Mouse (Mus musculus) forebrain, embryonic 11.5 days (tissue): Measurements from ENCODE around the gene Ptma. TPM values are rescaled to one million over a fixed set of nuclear protein-coding genes. Genes with fewer than 3 reads are reported as not detected.
"Not testable (repeated sequence)": the region's sequence is repeated elsewhere in the genome, so short reads cannot be mapped to it uniquely, and the experiment has no call there.

Experiments used
- ATAC-seq: fragments of 200-750 bp; cut with Nextera tagmentation; replicated peaks from 2 replicates; pipeline ENCODE4 v1.8.0; 2017; ENCODE audit warnings: moderate TSS enrichment; ENCODE audit not compliant: low FRiP score
- DNase-seq: peaks from one replicate; pipeline ENCODE4 v3.0.0-alpha.2; 2017; ENCODE audit warnings: low spot score
- H3K27ac ChIP-seq: fragments of 300-500 bp; sonication (generic); 2 replicates; pipeline ENCODE4 v1.5.1; 2014; ENCODE audit warnings: low read depth, low read length
- H3K27me3 ChIP-seq: fragments of 300-500 bp; sonication (generic); 2 replicates; pipeline ENCODE4 v1.6.1; 2014; ENCODE audit warnings: mild to moderate bottlenecking, low read length, mixed read lengths; ENCODE audit not compliant: control insufficient read depth, insufficient read depth
- H3K36me3 ChIP-seq: fragments of 300-500 bp; sonication (generic); 2 replicates; pipeline ENCODE4 v1.6.1; 2014; ENCODE audit warnings: mild to moderate bottlenecking, low read length, moderate library complexity, mixed read lengths; ENCODE audit not compliant: control insufficient read depth, insufficient read depth
- H3K4me1 ChIP-seq: fragments of 300-500 bp; sonication (generic); replicated peaks from 2 replicates; pipeline ENCODE4 v1.6.1; 2014; ENCODE audit warnings: low read length, mixed read lengths; ENCODE audit not compliant: control insufficient read depth, insufficient read depth
- H3K4me2 ChIP-seq: fragments of 300-500 bp; sonication (generic); 2 replicates; pipeline ENCODE4 v1.6.1; 2014; ENCODE audit warnings: low read depth, mild to moderate bottlenecking, low read length, moderate library complexity, mixed read lengths; ENCODE audit not compliant: severe bottlenecking
- H3K4me3 ChIP-seq: fragments of 300-500 bp; sonication (generic); 2 replicates; pipeline ENCODE4 v1.5.1; 2014; ENCODE audit warnings: low read depth, low read length
- H3K9ac ChIP-seq: fragments of 300-500 bp; sonication (generic); 2 replicates; pipeline ENCODE4 v1.6.1; 2014; ENCODE audit warnings: low read length
- H3K9me3 ChIP-seq: fragments of 300-500 bp; sonication (generic); 2 replicates; pipeline ENCODE4 v1.6.1; 2016; ENCODE audit warnings: low read length, mixed read lengths; ENCODE audit not compliant: control insufficient read depth
- WGBS: fragments of 180-500 bp; shearing (Covaris S2); extraction: QIAGEN DNeasy Blood & Tissue Kit; methylation state at CpG from one replicate; pipeline ENCODE4 v1.1.7; 2014; 5-methylcytosine and 5-hydroxymethylcytosine counted together
- polyA plus RNA-seq: library from polyadenylated mRNA; unstranded; fragments of >200 nt; fragmentation: Nextera tagmentation; extraction: Ambion mirVana; gene quantifications from 2 replicates; pipeline ENCODE4 v1.2.1, GENCODE M21; 2014

Ptma gene
- polyA plus RNA-seq, 1 experiment from 2014 or later = 3,412 TPM

- Histone ChIP-seq H3K27ac (no peak overlapping the region), H3K4me3 (no peak overlapping the region), H3K36me3 (no peaks in the 10 kb centered on the region), H3K27me3 (no peaks in the 10 kb centered on the region), H3K4me2 (no peak overlapping the region), H3K9me3 (no peaks in the 10 kb centered on the region), H3K9ac (no peak overlapping the region), H3K4me1 (0 out of 2 replicates have a peak, but pooled peaks cover 2% of the 10 kb centered on the region)
- ATAC-seq (no peak), DNase-seq (no peak)
- WGBS = 97% methylated on average over 1 of the region's 1 CpGs
Observed at GRCm38 (mm10) chr1:86485346-86485745, 41.2 kb upstream of the Ptma start.

- H3K27me3 ChIP-seq, H3K9me3 ChIP-seq, ATAC-seq, H3K27ac ChIP-seq, DNase-seq, H3K4me2 ChIP-seq, H3K9ac ChIP-seq, H3K4me3 ChIP-seq, H3K4me1 ChIP-seq, H3K36me3 ChIP-seq: not testable (repeated sequence)
- WGBS = 99% methylated on average over 6 of the region's 6 CpGs
Observed at GRCm38 (mm10) chr1:86485858-86486257, 40.7 kb upstream of the Ptma start.

GRCm38 (mm10) chr1:86486703-86487294, 39.7 kb upstream of the Ptma start:
- Histone ChIP-seq H3K27me3 (no peaks in the 10 kb centered on the region), H3K9me3 (no peaks in the 10 kb centered on the region), H3K4me2 (peak overlapping the region; percentile 86), H3K36me3 (no peaks in the 10 kb centered on the region), H3K4me3 (peak overlapping the region; percentile 54), H3K4me1 (0 out of 2 replicates have a peak, but pooled peaks cover 2% of the 10 kb centered on the region), H3K9ac (peak overlapping the region; percentile 97), H3K27ac (peak overlapping the region; percentile 94)
- ATAC-seq (no peak), DNase-seq (no peak)
- WGBS = 11% methylated on average over 13 of the region's 13 CpGs

- WGBS = under 1% methylated on average over 67 of the region's 74 CpGs
Observed at GRCm38 (mm10) chr1:86487295-86487907, 39.1 kb upstream of the Ptma start.

GRCm38 (mm10) chr1:86487908-86488314, 38.6 kb upstream of the Ptma start:
- Histone ChIP-seq H3K4me1 (0 out of 2 replicates have a peak, but pooled peaks cover 2% of the 10 kb centered on the region), H3K27ac (peak overlapping the region; percentile 94), H3K27me3 (no peaks in the 10 kb centered on the region), H3K36me3 (no peaks in the 10 kb centered on the region), H3K9me3 (no peaks in the 10 kb centered on the region), H3K4me3 (peak overlapping the region; percentile 54), H3K4me2 (peak overlapping the region; percentile 86), H3K9ac (peak overlapping the region; percentile 97)
- no peak for DNase-seq
- 10% methylated on average over 20 of the region's 20 CpGs for WGBS
- ATAC-seq = no peak

More at GRCm38 (mm10) chr1:86487295-86487907, 39.1 kb upstream of the Ptma start:
- Histone ChIP-seq H3K27ac (peak overlapping the region; percentile 94), H3K27me3 (no peaks in the 10 kb centered on the region), H3K9me3 (no peaks in the 10 kb centered on the region), H3K4me2 (peak overlapping the region; percentile 86), H3K9ac (peak overlapping the region; percentile 97), H3K4me1 (0 out of 2 replicates have a peak, but pooled peaks cover 2% of the 10 kb centered on the region), H3K4me3 (peak overlapping the region; percentile 54), H3K36me3 (no peaks in the 10 kb centered on the region)
- DNase-seq = peak; percentile 100
- ATAC-seq = peak; percentile 95

GRCm38 (mm10) chr1:86488326-86488725, 38.2 kb upstream of the Ptma start:
- peak overlapping the region; percentile 97 for H3K9ac ChIP-seq
- H3K36me3 ChIP-seq = no peaks in the 10 kb centered on the region
- peak overlapping the region; percentile 94; the same call in 1 of the 2 replicates for H3K27ac ChIP-seq
- peak overlapping the region; percentile 86 for H3K4me2 ChIP-seq
- WGBS = 64% methylated on average over 7 of the region's 7 CpGs
- DNase-seq (no peak), ATAC-seq (no peak)
- peak overlapping the region; percentile 54 for H3K4me3 ChIP-seq
- 0 out of 2 replicates have a peak, but pooled peaks cover 2% of the 10 kb centered on the region for H3K4me1 ChIP-seq
- H3K27me3 ChIP-seq = no peaks in the 10 kb centered on the region
- no peaks in the 10 kb centered on the region for H3K9me3 ChIP-seq

GRCm38 (mm10) chr1:86488774-86489173, 37.8 kb upstream of the Ptma start:
- Histone ChIP-seq H3K36me3 (no peaks in the 10 kb centered on the region), H3K27me3 (no peaks in the 10 kb centered on the region), H3K27ac (no peak overlapping the region), H3K4me1 (0 out of 2 replicates have a peak, but pooled peaks cover 2% of the 10 kb centered on the region), H3K4me3 (peak overlapping the region; percentile 54; the same call in 1 of the 2 replicates), H3K4me2 (peak overlapping the region; percentile 86; the same call in 1 of the 2 replicates), H3K9me3 (no peaks in the 10 kb centered on the region), H3K9ac (no peak overlapping the region)
- WGBS = 97% methylated on average over 4 of the region's 4 CpGs
- no peak for ATAC-seq
- DNase-seq = no peak

- Histone ChIP-seq H3K9me3 (no peaks in the 10 kb centered on the region), H3K9ac (no peak overlapping the region), H3K27me3 (no peaks in the 10 kb centered on the region), H3K27ac (no peak overlapping the region), H3K4me1 (0 out of 2 replicates have a peak, but pooled peaks cover 2% of the 10 kb centered on the region), H3K36me3 (no peaks in the 10 kb centered on the region), H3K4me2 (no peak overlapping the region), H3K4me3 (no peak overlapping the region)
- WGBS = 95% methylated on average over 4 of the region's 4 CpGs
- DNase-seq = no peak
- no peak for ATAC-seq
Observed at GRCm38 (mm10) chr1:86489901-86490300, 36.6 kb upstream of the Ptma start.
